Mouse (Mus musculus) stomach, embryonic 14.5 days (tissue): Measurements from ENCODE around the gene Mov10l1. TPM values are rescaled to one million over a fixed set of nuclear protein-coding genes. Genes with fewer than 3 reads are reported as not detected.

ENCODE experiments used
- ATAC-seq: fragments of 200-750 bp; cut with Nextera tagmentation; 2 replicates; pipeline ENCODE4 v1.8.0; 2017; ENCODE audit warnings: low read depth, moderate TSS enrichment; ENCODE audit not compliant: insufficient number of reproducible peaks, insufficient read depth, low FRiP score
- H3K27ac ChIP-seq: fragments of 300-500 bp; sonication (generic); 2 replicates; pipeline ENCODE4 v1.5.1; 2014; ENCODE audit warnings: mild to moderate bottlenecking, low read length, moderate library complexity, mixed read lengths
- H3K27me3 ChIP-seq: fragments of 300-500 bp; sonication (generic); 2 replicates; pipeline ENCODE4 v1.6.1; 2014; ENCODE audit warnings: low read length, control low read depth, mixed read lengths; ENCODE audit not compliant: control insufficient read depth, insufficient read depth
- H3K36me3 ChIP-seq: fragments of 300-500 bp; sonication (generic); 2 replicates; pipeline ENCODE4 v1.6.1; 2014; ENCODE audit warnings: mild to moderate bottlenecking, control low read depth, low read length, moderate library complexity, mixed read lengths; ENCODE audit not compliant: control insufficient read depth, insufficient read depth
- H3K4me1 ChIP-seq: fragments of 300-500 bp; sonication (generic); 2 replicates; pipeline ENCODE4 v1.6.1; 2014; ENCODE audit warnings: low read length, control low read depth, mixed read lengths; ENCODE audit not compliant: control insufficient read depth, insufficient read depth
- H3K4me2 ChIP-seq: fragments of 300-500 bp; sonication (generic); replicated peaks from 2 replicates; pipeline ENCODE4 v1.6.1; 2014; ENCODE audit warnings: low read depth, low read length, control low read depth
- H3K4me3 ChIP-seq: fragments of 300-500 bp; sonication (generic); 2 replicates; pipeline ENCODE4 v1.5.1; 2014; ENCODE audit warnings: low read depth, low read length, control low read depth
- H3K9ac ChIP-seq: fragments of 300-500 bp; sonication (generic); replicated peaks from 2 replicates; pipeline ENCODE4 v1.6.1; 2014; ENCODE audit warnings: low read depth, mild to moderate bottlenecking, control low read depth, low read length, moderate library complexity, mixed read lengths
- H3K9me3 ChIP-seq: fragments of 300-500 bp; sonication (generic); 2 replicates; pipeline ENCODE4 v1.6.1; 2016; ENCODE audit warnings: low read depth, low read length, control low read depth; ENCODE audit not compliant: control insufficient read depth
- WGBS: fragments of 180-500 bp; shearing (Covaris S2); extraction: QIAGEN DNeasy Blood & Tissue Kit; methylation state at CpG from one replicate; pipeline ENCODE4 v1.1.7; 2014; 5-methylcytosine and 5-hydroxymethylcytosine counted together
- polyA plus RNA-seq: library from polyadenylated mRNA; unstranded; fragments of >200 nt; fragmentation: Nextera tagmentation; extraction: Ambion mirVana; gene quantifications from 2 replicates; pipeline ENCODE4 v1.2.1, GENCODE M21; 2014

Gene Mov10l1
- polyA plus RNA-seq, 1 experiment from 2014 or later, result not detected

GRCm38 (mm10) chr15:89070606-89071005 is 87.9 kb downstream of the Mov10l1 start:
- H3K27ac ChIP-seq, result no peak overlapping the region
- H3K4me1 ChIP-seq, result peaks cover 6% of the 10 kb centered on the region; the same call in 1 of the 2 replicates
- 0 out of 2 replicates have a peak, but pooled peaks have one; percentile 7 for ATAC-seq
- 66% methylated on average over 24 of the region's 24 CpGs for WGBS
- no peak overlapping the region for H3K9ac ChIP-seq
- no peaks in the 10 kb centered on the region for H3K9me3 ChIP-seq
- no peak overlapping the region for H3K4me2 ChIP-seq
- H3K27me3 ChIP-seq, result peaks cover 13% of the 10 kb centered on the region
- no peak overlapping the region for H3K4me3 ChIP-seq
- no peaks in the 10 kb centered on the region for H3K36me3 ChIP-seq

- Histone ChIP-seq H3K9ac (no peak overlapping the region), H3K4me2 (no peak overlapping the region), H3K9me3 (no peaks in the 10 kb centered on the region), H3K4me1 (peaks cover 29% of the 10 kb centered on the region), H3K4me3 (no peak overlapping the region), H3K27me3 (no peaks in the 10 kb centered on the region), H3K36me3 (no peaks in the 10 kb centered on the region), H3K27ac (no peak overlapping the region)
- 68% methylated on average over 10 of the region's 10 CpGs for WGBS
- no peak for ATAC-seq
These were observed 91.4 kb downstream of the Mov10l1 start for GRCm38 (mm10) chr15:89073993-89074603.

DNA sequence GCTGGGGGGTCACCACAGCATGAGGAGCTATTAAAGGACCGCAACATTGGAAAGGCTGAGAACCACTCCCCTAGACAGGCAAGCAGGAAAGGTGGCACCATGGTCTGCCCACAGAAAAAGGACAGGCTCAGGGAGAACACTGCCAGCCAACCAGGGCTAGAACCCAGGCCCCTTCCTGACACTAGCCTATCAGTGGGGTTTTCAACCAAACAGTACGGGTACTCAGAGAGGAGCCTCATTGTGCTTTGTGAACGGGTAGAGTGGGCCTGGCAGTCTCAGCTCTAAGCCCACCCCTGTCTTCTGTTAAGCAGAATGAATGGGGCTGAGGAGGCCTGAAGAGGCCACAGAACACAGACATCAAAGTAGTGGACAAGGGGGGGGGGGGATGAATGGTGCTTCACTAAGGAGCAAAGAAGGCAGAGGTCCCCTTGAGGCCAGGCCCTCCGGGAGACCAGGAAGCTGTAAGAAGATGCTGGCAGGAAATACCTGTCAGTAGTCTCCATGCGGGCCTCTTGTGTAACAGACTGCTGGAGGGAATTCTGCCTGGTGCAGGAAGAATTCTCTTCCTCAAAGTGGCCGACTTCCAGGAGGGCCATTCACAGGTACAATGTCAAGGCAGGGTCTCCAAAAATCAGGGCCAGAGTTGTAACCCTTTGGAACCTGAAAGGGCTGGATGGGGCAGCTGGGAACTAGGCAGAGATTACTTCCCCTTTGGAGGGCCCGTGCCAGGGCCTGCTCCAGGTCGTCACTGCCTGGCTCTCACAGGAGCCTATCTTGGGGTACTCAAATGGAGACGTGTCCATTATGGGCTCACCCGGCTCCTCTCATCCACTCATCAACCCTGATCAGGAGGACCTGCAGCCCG is 92.1 kb downstream of the Mov10l1 start, which contains the start of gene Trabd:
Trabd (plus strand) TSS at position 512 of the 865 bp plus-strand sequence.
- Histone ChIP-seq H3K4me3 (peak within 1 kb of the TSS; percentile 83), H3K9ac (peak within 1 kb of the TSS; percentile 89), H3K4me2 (peak within 1 kb of the TSS; percentile 79), H3K9me3 (no peaks in the 10 kb centered on the region), H3K27ac (peak within 1 kb of the TSS; percentile 76), H3K36me3 (no peaks in the 10 kb centered on the region), H3K27me3 (no peaks in the 10 kb centered on the region), H3K4me1 (peaks cover 29% of the 10 kb centered on the region)
- ATAC-seq, result peak; percentile 4; the same call in 1 of the 2 replicates
- WGBS, result 22% methylated on average over 11 of the region's 11 CpGs

DNA sequence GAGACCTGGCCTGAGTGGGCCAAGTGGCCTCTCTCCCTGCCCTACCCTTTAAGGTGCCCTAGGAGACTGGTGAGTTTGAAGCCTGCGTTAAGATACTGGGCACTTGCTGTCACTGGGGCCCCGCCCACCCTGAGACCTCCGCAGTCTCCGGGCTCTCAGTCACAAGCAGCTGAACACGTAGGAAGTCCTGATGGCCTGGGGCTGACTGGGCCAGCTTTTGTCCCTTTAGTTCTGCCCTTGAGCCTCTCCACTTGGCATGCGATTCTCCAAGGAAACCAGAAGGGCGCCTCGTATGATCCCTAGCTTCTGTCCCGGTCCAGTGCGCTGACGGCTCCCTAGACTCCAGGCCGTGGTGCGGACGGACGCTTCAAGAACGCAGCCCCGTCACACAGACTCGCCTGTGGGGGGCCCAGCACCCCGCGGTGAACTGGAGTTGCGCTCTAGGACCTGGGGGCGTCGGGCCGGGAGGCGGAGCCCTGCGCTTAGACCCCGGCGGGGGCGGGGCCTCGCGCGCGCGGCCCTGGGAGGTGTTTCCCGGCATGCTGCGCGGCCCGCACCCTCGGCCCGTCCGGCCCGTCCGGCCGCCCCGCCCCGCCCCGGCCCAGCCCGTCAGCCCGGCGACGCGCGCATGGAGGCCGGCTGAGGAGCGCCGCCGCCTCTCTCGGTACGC is 92.9 kb downstream of the Mov10l1 start:
- WGBS, result under 1% methylated on average over 57 of the region's 59 CpGs

DNA sequence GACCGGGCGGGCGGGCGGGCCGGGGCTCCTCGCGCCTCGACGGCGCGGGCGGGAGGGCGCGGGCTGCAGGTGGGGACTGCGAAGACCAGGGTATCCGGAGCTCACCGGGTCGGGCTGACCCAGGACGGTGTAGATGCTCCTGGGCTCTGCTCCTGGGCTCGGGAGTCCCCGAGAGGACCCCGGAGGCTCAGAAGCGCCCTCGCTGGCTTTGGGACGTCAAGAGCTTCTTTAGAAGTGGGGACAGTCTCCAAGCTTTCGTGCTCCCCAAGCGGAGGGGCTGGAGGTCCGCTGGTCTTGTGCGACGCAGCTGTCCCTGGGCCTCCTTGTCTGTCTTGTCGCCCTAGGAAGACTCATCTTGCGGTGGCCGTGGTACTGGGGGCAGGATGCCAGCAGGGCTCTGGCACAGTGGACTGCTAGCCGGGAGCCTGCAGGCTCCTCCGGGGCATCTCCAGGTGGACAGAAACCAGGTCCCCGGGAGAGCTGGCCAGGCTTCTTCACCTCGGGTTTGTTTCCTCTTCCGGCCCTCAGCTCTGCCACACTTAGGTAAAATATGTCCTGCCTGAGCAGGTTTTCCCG is 93.5 kb downstream of the Mov10l1 start:
- WGBS, result under 1% methylated on average over 36 of the region's 39 CpGs
- H3K9ac ChIP-seq, result peak overlapping the region; percentile 89
- peak; percentile 50; the same call in 1 of the 2 replicates for ATAC-seq

More for the DNA sequence above, 92.9 kb downstream of the Mov10l1 start:
- H3K27ac ChIP-seq, result peak overlapping the region; percentile 76
- H3K4me3 ChIP-seq, result peak overlapping the region; percentile 83
- peak overlapping the region; percentile 89 for H3K9ac ChIP-seq
- H3K4me1 ChIP-seq, result peaks cover 29% of the 10 kb centered on the region
- no peaks in the 10 kb centered on the region; the same call in 1 of the 2 replicates for H3K36me3 ChIP-seq
- H3K27me3 ChIP-seq, result no peaks in the 10 kb centered on the region
- ATAC-seq, result peak; percentile 96
- H3K9me3 ChIP-seq, result no peaks in the 10 kb centered on the region
- peak overlapping the region; percentile 79 for H3K4me2 ChIP-seq

DNA sequence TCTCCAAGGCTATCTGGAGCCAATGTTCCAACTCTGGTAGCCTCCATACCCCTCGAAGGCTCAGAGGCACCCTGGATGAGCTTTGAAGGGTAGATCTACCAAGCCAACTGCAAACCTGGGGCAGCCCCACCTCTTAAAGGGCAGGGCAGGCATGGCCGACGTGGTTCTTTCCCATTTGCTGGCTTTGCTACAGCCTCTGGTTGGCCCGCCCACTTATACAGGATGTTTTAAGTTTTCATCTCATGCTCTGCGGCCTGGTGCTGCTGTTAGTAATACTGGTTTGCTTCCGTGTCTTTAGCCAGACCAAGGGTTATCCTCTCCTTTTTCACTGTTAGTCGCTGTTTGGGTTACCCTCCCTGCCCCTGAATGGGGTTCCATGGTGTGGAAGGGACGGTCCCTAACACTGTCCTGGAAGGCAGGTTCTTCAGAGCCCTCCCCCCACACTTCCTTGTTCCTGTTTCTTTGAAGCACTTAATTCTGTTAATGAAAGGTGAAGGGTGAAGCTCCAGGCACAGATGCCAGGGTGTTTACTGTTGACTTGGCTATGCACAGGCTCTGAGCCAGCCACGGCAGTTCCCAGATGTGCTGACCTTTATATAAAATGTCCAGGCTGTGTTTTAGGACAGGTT is 95.6 kb downstream of the Mov10l1 start:
- H3K9me3 ChIP-seq, result no peaks in the 10 kb centered on the region
- no peak overlapping the region for H3K27ac ChIP-seq
- WGBS, result 55% methylated on average over 9 of the region's 9 CpGs
- H3K36me3 ChIP-seq, result peaks cover 13% of the 10 kb centered on the region; the same call in 1 of the 2 replicates
- H3K9ac ChIP-seq, result no peak overlapping the region
- H3K27me3 ChIP-seq, result no peaks in the 10 kb centered on the region
- H3K4me1 ChIP-seq, result peaks cover 29% of the 10 kb centered on the region
- ATAC-seq, result no peak
- H3K4me3 ChIP-seq, result no peak overlapping the region
- H3K4me2 ChIP-seq, result peak overlapping the region; percentile 25; the same call in 1 of the 2 replicates

More for the DNA sequence above, 93.5 kb downstream of the Mov10l1 start:
- Histone ChIP-seq H3K4me1 (peaks cover 29% of the 10 kb centered on the region), H3K36me3 (peaks cover under 1% of the 10 kb centered on the region; the same call in 1 of the 2 replicates), H3K9me3 (no peaks in the 10 kb centered on the region), H3K27me3 (no peaks in the 10 kb centered on the region), H3K4me3 (peak overlapping the region; percentile 83), H3K4me2 (peak overlapping the region; percentile 79), H3K27ac (peak overlapping the region; percentile 76)

DNA sequence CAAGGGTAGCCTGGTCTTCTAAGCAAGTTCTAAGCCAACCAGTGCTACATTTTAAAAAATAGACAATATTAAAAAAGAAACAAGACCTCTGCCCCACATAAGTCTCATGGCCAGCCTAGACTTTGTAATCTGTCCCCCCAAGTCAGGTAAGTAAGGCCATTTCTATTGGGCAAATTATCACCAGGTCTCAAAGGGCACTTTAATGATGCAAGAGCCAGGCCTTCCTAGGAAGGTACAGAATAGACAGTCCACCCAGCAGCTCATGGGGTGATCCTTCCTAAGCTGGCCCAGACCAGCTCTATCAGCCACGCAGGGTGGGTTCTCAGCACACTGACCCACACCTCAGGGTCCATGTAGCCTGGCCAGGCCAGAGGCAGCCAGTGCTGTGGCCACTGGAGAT is 101.2 kb downstream of the Mov10l1 start:
- no peak overlapping the region for H3K4me3 ChIP-seq
- no peaks in the 10 kb centered on the region for H3K27me3 ChIP-seq
- 93% methylated on average over 1 of the region's 1 CpGs for WGBS
- H3K36me3 ChIP-seq, result peaks cover 38% of the 10 kb centered on the region
- ATAC-seq, result no peak
- no peak overlapping the region for H3K4me2 ChIP-seq
- H3K9ac ChIP-seq, result no peak overlapping the region
- no peaks in the 10 kb centered on the region for H3K4me1 ChIP-seq
- no peaks in the 10 kb centered on the region for H3K9me3 ChIP-seq
- no peak overlapping the region for H3K27ac ChIP-seq
